Mouse (Mus musculus) heart, embryonic 12.5 days (tissue): ENCODE measurements around the gene She. TPM values are rescaled to one million over a fixed set of nuclear protein-coding genes. Genes with fewer than 3 reads are reported as not detected.
A peak's percentile ranks its signal among the peaks of the same experiment; 100 is the strongest.
"Not testable (repeated sequence)": the region's sequence is repeated elsewhere in the genome, so short reads cannot be mapped to it uniquely, and the experiment has no call there.

Source experiments
- ATAC-seq: fragments of 200-750 bp; cut with Nextera tagmentation; 2 replicates; pipeline ENCODE4 v1.8.0; 2017; ENCODE audit warnings: moderate TSS enrichment, moderate library complexity; ENCODE audit not compliant: insufficient number of reproducible peaks, low FRiP score
- H3K27ac ChIP-seq: fragments of 300-500 bp; sonication (generic); 2 replicates; pipeline ENCODE4 v1.5.1; 2016; ENCODE audit warnings: mild to moderate bottlenecking, moderate library complexity; ENCODE audit not compliant: poor library complexity, severe bottlenecking
- H3K27me3 ChIP-seq: fragments of 300-500 bp; sonication (generic); replicated peaks from 2 replicates; pipeline ENCODE4 v1.6.1; 2016; ENCODE audit warnings: mild to moderate bottlenecking, moderate library complexity
- H3K36me3 ChIP-seq: fragments of 300-500 bp; sonication (generic); 2 replicates; pipeline ENCODE4 v1.6.1; 2016; ENCODE audit warnings: mild to moderate bottlenecking, moderate library complexity
- H3K4me1 ChIP-seq: fragments of 300-500 bp; sonication (generic); replicated peaks from 2 replicates; pipeline ENCODE4 v1.6.1; 2016; ENCODE audit warnings: mild to moderate bottlenecking
- H3K4me2 ChIP-seq: fragments of 300-500 bp; sonication (generic); 2 replicates; pipeline ENCODE4 v1.6.1; 2016; ENCODE audit warnings: mild to moderate bottlenecking, moderate library complexity
- H3K4me3 ChIP-seq: fragments of 300-500 bp; sonication (generic); 2 replicates; pipeline ENCODE4 v1.5.1; 2016; ENCODE audit warnings: mild to moderate bottlenecking
- H3K9ac ChIP-seq: fragments of 300-500 bp; sonication (generic); 2 replicates; pipeline ENCODE4 v1.6.1; 2016; ENCODE audit warnings: mild to moderate bottlenecking, moderate library complexity
- H3K9me3 ChIP-seq: fragments of 300-500 bp; sonication (generic); replicated peaks from 2 replicates; pipeline ENCODE4 v1.6.1; 2016; ENCODE audit warnings: mild to moderate bottlenecking, moderate library complexity
- WGBS: fragments of 180-500 bp; shearing (Covaris S2); methylation state at CpG from one replicate; pipeline ENCODE4 v1.1.7; 2016; 5-methylcytosine and 5-hydroxymethylcytosine counted together
- polyA plus RNA-seq: library from polyadenylated mRNA; unstranded; fragments of >200 nt; fragmentation: Nextera tagmentation; extraction: Ambion mirVana; gene quantifications from 2 replicates; pipeline ENCODE4 v1.2.1, GENCODE M21; 2016

Gene She
- polyA plus RNA-seq, 1 experiment from 2014 or later: 9.6 TPM

GRCm38 (mm10) chr3:89800078-89800477 lies 31.1 kb upstream of the She start:
- H3K36me3 ChIP-seq, H3K9ac ChIP-seq, H3K9me3 ChIP-seq, H3K27me3 ChIP-seq, ATAC-seq, H3K4me3 ChIP-seq, H3K27ac ChIP-seq, H3K4me2 ChIP-seq, H3K4me1 ChIP-seq: not testable (repeated sequence)
- 37% methylated on average over 3 of the region's 3 CpGs for WGBS

GRCm38 (mm10) chr3:89800774-89801506 lies 30.2 kb upstream of the She start:
- H3K4me3 ChIP-seq: no peak overlapping the region
- H3K9ac ChIP-seq: no peak overlapping the region
- H3K36me3 ChIP-seq: no peaks in the 10 kb centered on the region
- H3K27ac ChIP-seq: no peak overlapping the region
- 62% methylated on average over 5 of the region's 5 CpGs for WGBS
- H3K4me2 ChIP-seq: no peak overlapping the region
- H3K27me3 ChIP-seq: no peaks in the 10 kb centered on the region
- no peak for ATAC-seq
- H3K9me3 ChIP-seq: no peaks in the 10 kb centered on the region; the same call in 1 of the 2 replicates
- H3K4me1 ChIP-seq: peaks cover 8% of the 10 kb centered on the region

- no peak overlapping the region for H3K9ac ChIP-seq
- WGBS: 27% methylated on average over 3 of the region's 3 CpGs
- no peak overlapping the region for H3K4me2 ChIP-seq
- no peaks in the 10 kb centered on the region; the same call in 1 of the 2 replicates for H3K9me3 ChIP-seq
- H3K4me1 ChIP-seq: peaks cover 8% of the 10 kb centered on the region
- no peak for ATAC-seq
- no peaks in the 10 kb centered on the region for H3K27me3 ChIP-seq
- H3K27ac ChIP-seq: no peak overlapping the region
- H3K36me3 ChIP-seq: no peaks in the 10 kb centered on the region
- no peak overlapping the region for H3K4me3 ChIP-seq
Observed at GRCm38 (mm10) chr3:89801507-89801847, 29.7 kb upstream of the She start.

GRCm38 (mm10) chr3:89802876-89803275 lies 28.3 kb upstream of the She start:
- Histone ChIP-seq H3K36me3 (no peaks in the 10 kb centered on the region), H3K9me3 (no peaks in the 10 kb centered on the region; the same call in 1 of the 2 replicates), H3K4me2 (no peak overlapping the region), H3K4me1 (peaks cover 8% of the 10 kb centered on the region), H3K9ac (no peak overlapping the region), H3K27me3 (no peaks in the 10 kb centered on the region), H3K27ac (no peak overlapping the region), H3K4me3 (no peak overlapping the region)
- ATAC-seq: no peak
- 72% methylated on average over 15 of the region's 15 CpGs for WGBS

GRCm38 (mm10) chr3:89805179-89805578 lies 26.0 kb upstream of the She start:
- Histone ChIP-seq H3K4me2 (no peak overlapping the region), H3K9ac (no peak overlapping the region), H3K4me1 (0 out of 2 replicates have a peak, but pooled peaks cover 4% of the 10 kb centered on the region), H3K27ac (no peak overlapping the region), H3K4me3 (no peak overlapping the region), H3K36me3 (no peaks in the 10 kb centered on the region), H3K27me3 (no peaks in the 10 kb centered on the region), H3K9me3 (no peaks in the 10 kb centered on the region; the same call in 1 of the 2 replicates)
- WGBS: 59% methylated on average over 4 of the region's 4 CpGs
- ATAC-seq: no peak

GRCm38 (mm10) chr3:89806751-89807150 lies 24.4 kb upstream of the She start:
- Histone ChIP-seq H3K9ac (no peak overlapping the region), H3K36me3 (no peaks in the 10 kb centered on the region), H3K4me3 (no peak overlapping the region), H3K4me1 (0 out of 2 replicates have a peak, but pooled peaks cover 4% of the 10 kb centered on the region), H3K27me3 (no peaks in the 10 kb centered on the region), H3K4me2 (no peak overlapping the region), H3K27ac (no peak overlapping the region), H3K9me3 (no peaks in the 10 kb centered on the region; the same call in 1 of the 2 replicates)
- ATAC-seq: no peak
- WGBS: 86% methylated on average over 2 of the region's 2 CpGs

- Histone ChIP-seq H3K4me1 (0 out of 2 replicates have a peak, but pooled peaks cover 4% of the 10 kb centered on the region), H3K9me3 (no peaks in the 10 kb centered on the region; the same call in 1 of the 2 replicates), H3K4me2 (no peak overlapping the region), H3K27ac (no peak overlapping the region), H3K36me3 (no peaks in the 10 kb centered on the region), H3K27me3 (no peaks in the 10 kb centered on the region), H3K4me3 (no peak overlapping the region), H3K9ac (no peak overlapping the region)
- 93% methylated on average over 3 of the region's 3 CpGs for WGBS
- ATAC-seq: no peak
Observed at GRCm38 (mm10) chr3:89807171-89807570, 24.0 kb upstream of the She start.

- no peak overlapping the region for H3K27ac ChIP-seq
- peak; percentile 77 for ATAC-seq
- no peaks in the 10 kb centered on the region for H3K36me3 ChIP-seq
- H3K9ac ChIP-seq: no peak overlapping the region
- H3K4me1 ChIP-seq: 0 out of 2 replicates have a peak, but pooled peaks cover 4% of the 10 kb centered on the region
- 52% methylated on average over 5 of the region's 5 CpGs for whole genome bisulfite sequencing
- H3K4me3 ChIP-seq: no peak overlapping the region
- no peaks in the 10 kb centered on the region; the same call in 1 of the 2 replicates for H3K9me3 ChIP-seq
- no peaks in the 10 kb centered on the region; the same call in 1 of the 2 replicates for H3K27me3 ChIP-seq
- H3K4me2 ChIP-seq: no peak overlapping the region
Observed at GRCm38 (mm10) chr3:89807881-89808280, 23.3 kb upstream of the She start.

- peaks cover 3% of the 10 kb centered on the region; the same call in 1 of the 2 replicates for H3K27me3 ChIP-seq
- H3K4me3 ChIP-seq: no peak overlapping the region
- no peak overlapping the region for H3K9ac ChIP-seq
- H3K36me3 ChIP-seq: no peaks in the 10 kb centered on the region
- peak; percentile 82 for ATAC-seq
- H3K4me1 ChIP-seq: 0 out of 2 replicates have a peak, but pooled peaks cover 4% of the 10 kb centered on the region
- 45% methylated on average over 9 of the region's 9 CpGs for WGBS
- H3K27ac ChIP-seq: no peak overlapping the region
- no peak overlapping the region for H3K4me2 ChIP-seq
- H3K9me3 ChIP-seq: no peaks in the 10 kb centered on the region; the same call in 1 of the 2 replicates
Observed at GRCm38 (mm10) chr3:89808638-89809037, 22.5 kb upstream of the She start.

- Histone ChIP-seq H3K36me3 (no peaks in the 10 kb centered on the region), H3K9me3 (no peaks in the 10 kb centered on the region), H3K4me1 (0 out of 2 replicates have a peak, but pooled peaks cover 4% of the 10 kb centered on the region), H3K4me3 (no peak overlapping the region), H3K9ac (no peak overlapping the region), H3K27me3 (peaks cover 3% of the 10 kb centered on the region; the same call in 1 of the 2 replicates), H3K4me2 (no peak overlapping the region), H3K27ac (no peak overlapping the region)
- no peak for ATAC-seq
Observed at GRCm38 (mm10) chr3:89810841-89811240, 20.3 kb upstream of the She start.

- Histone ChIP-seq H3K4me3 (no peak overlapping the region), H3K9ac (no peak overlapping the region), H3K27ac (no peak overlapping the region), H3K9me3 (no peaks in the 10 kb centered on the region), H3K27me3 (peaks cover 3% of the 10 kb centered on the region; the same call in 1 of the 2 replicates), H3K4me2 (no peak overlapping the region), H3K4me1 (0 out of 2 replicates have a peak, but pooled peaks cover 4% of the 10 kb centered on the region), H3K36me3 (no peaks in the 10 kb centered on the region)
- WGBS: 76% methylated on average over 3 of the region's 3 CpGs
- ATAC-seq: no peak
Observed at GRCm38 (mm10) chr3:89812166-89812565, 19.0 kb upstream of the She start.
